Mouse (Mus musculus): Measurements from ENCODE around the gene Cdc34.

- TF ChIP-seq CTCF (conservative IDR thresholded peaks at IDR 0.05; ENCODE audit: low read length) (no peak), NANOG (IDR thresholded peaks at IDR 0.05; ENCODE audit: borderline replicate concordance, low read length) (no peak)
These were observed 538 bp downstream of the Cdc34 start for GRCm38 (mm10) chr10:79682551-79682915.
